ENCODE assay signal across 9 mouse cellular contexts in genomic region chr8:120462119-120462551, GRCm38 (mm10).
DNase-seq lines count a peak whose midpoint lies in the region; ATAC-seq and TF ChIP-seq lines count a peak whose summit lies in the region.
"Had no signal": no experiment of that assay in that cellular context is flagged by ENCODE, and none has a peak within 500 bp of the region (broad histone marks: within the 10 kb centered on the region; RNA-seq: fewer than 3 reads in every experiment).

No protein-coding gene starts in this region.

- 45% methylated on average over 15 of the region's 15 CpGs for WGBS in forebrain, embryonic 10.5 days
- 41% methylated on average over 15 of the region's 15 CpGs for WGBS in forebrain, postnatal 0 days
- WGBS in hindbrain, embryonic 12.5 days: 22% methylated on average over 15 of the region's 15 CpGs

- no peak for ATAC-seq in forebrain, postnatal 0 days
- ATAC-seq in G1E (ENCODE audit: extremely low read depth, insufficient number of reproducible peaks, low FRiP score, poor library complexity, severe bottlenecking): peak; percentile 67
- ATAC-seq in hindbrain, embryonic 12.5 days (ENCODE audit: low FRiP score): no peak
- no peak for ATAC-seq in monocyte, adult 5-6 weeks (replicated peaks; ENCODE audit: insufficient number of reproducible peaks, low FRiP score, low TSS enrichment, poor library complexity, severe bottlenecking)

- H3K9ac ChIP-seq in forebrain, postnatal 0 days: no peak overlapping the region
- peak overlapping the region; percentile 9 for H3K9ac ChIP-seq in hindbrain, embryonic 12.5 days

- no peak overlapping the region for H3K4me2 ChIP-seq in forebrain, postnatal 0 days (ENCODE audit: low read depth)
- no peak overlapping the region for H3K4me2 ChIP-seq in hindbrain, embryonic 12.5 days (replicated peaks)

- TF ChIP-seq CTCF in forebrain, postnatal 0 days (IDR thresholded peaks at IDR 0.05; ENCODE audit: low read depth): no peak
- TF ChIP-seq CTCF in G1E (IDR thresholded peaks at IDR 0.05; ENCODE audit: low read depth, low read length): no peak

- no peaks in the 10 kb centered on the region; the same call in 1 of the 2 replicates for H3K9me3 ChIP-seq in forebrain, embryonic 10.5 days
- H3K9me3 ChIP-seq in forebrain, postnatal 0 days (ENCODE audit: low read length): no peaks in the 10 kb centered on the region
- H3K9me3 ChIP-seq in G1E (replicated peaks): peaks cover 8% of the 10 kb centered on the region
- H3K9me3 ChIP-seq in hindbrain, embryonic 12.5 days (replicated peaks): no peaks in the 10 kb centered on the region

- peak overlapping the region; percentile 62 for H3K27ac ChIP-seq in forebrain, embryonic 10.5 days
- no peak overlapping the region for H3K27ac ChIP-seq in forebrain, postnatal 0 days (ENCODE audit: low read depth, low read length)
- H3K27ac ChIP-seq in hindbrain, embryonic 12.5 days: peak overlapping the region; percentile 72

- peaks cover 82% of the 10 kb centered on the region for H3K27me3 ChIP-seq in forebrain, embryonic 10.5 days (ENCODE audit: poor library complexity, severe bottlenecking)
- no peaks in the 10 kb centered on the region for H3K27me3 ChIP-seq in forebrain, postnatal 0 days (ENCODE audit: insufficient read depth, low read length)
- H3K27me3 ChIP-seq in G1E (ENCODE audit: insufficient read depth, low read length): peaks cover 94% of the 10 kb centered on the region
- H3K27me3 ChIP-seq in hindbrain, embryonic 12.5 days: peaks cover 4% of the 10 kb centered on the region; the same call in 1 of the 2 replicates

- peaks cover 82% of the 10 kb centered on the region for H3K4me1 ChIP-seq in forebrain, embryonic 10.5 days
- peaks cover 9% of the 10 kb centered on the region for H3K4me1 ChIP-seq in forebrain, postnatal 0 days (ENCODE audit: insufficient read depth)
- peaks cover 17% of the 10 kb centered on the region for H3K4me1 ChIP-seq in G1E (ENCODE audit: insufficient read depth, low read depth, low read length)
- peaks cover 74% of the 10 kb centered on the region for H3K4me1 ChIP-seq in hindbrain, embryonic 12.5 days

- no peak overlapping the region for H3K4me3 ChIP-seq in forebrain, embryonic 10.5 days
- H3K4me3 ChIP-seq in forebrain, postnatal 0 days (ENCODE audit: low read depth, low read length): no peak overlapping the region
- no peak overlapping the region; the same call in 1 of the 2 replicates for H3K4me3 ChIP-seq in G1E (ENCODE audit: low read depth, low read length)
- no peak overlapping the region for H3K4me3 ChIP-seq in hindbrain, embryonic 12.5 days

- DNase-seq in forebrain, embryonic 10.5 days (ENCODE audit: extremely low spot score, low spot score): no peak
- no peak for DNase-seq in forebrain, postnatal 0 days
- peak; percentile 48 for DNase-seq in G1E (ENCODE audit: low spot score)
- peak; percentile 51 for DNase-seq in lung, postnatal 36 days
- no peak for DNase-seq in spleen, postnatal 14 days (ENCODE audit: low spot score in 2 of 2)
- DNase-seq in adrenal gland, adult 8-10 months: no peak
- DNase-seq: thymus, postnatal 4 days had no signal

- no peaks in the 10 kb centered on the region for H3K36me3 ChIP-seq in forebrain, embryonic 10.5 days (replicated peaks)
- H3K36me3 ChIP-seq in forebrain, postnatal 0 days (ENCODE audit: insufficient read depth): no peaks in the 10 kb centered on the region
- H3K36me3 ChIP-seq in G1E (replicated peaks): no peaks in the 10 kb centered on the region
- H3K36me3 ChIP-seq in hindbrain, embryonic 12.5 days: no peaks in the 10 kb centered on the region

Comparison
In these comparisons a context has a peak if more than half of its experiments do, and no peak if none do; other contexts are left out.
1. DNase-seq: peak in G1E (single experiment) and lung, postnatal 36 days (single experiment); none in forebrain, embryonic 10.5 days (single experiment), forebrain, postnatal 0 days (single experiment), spleen, postnatal 14 days (0 of 2) and adrenal gland, adult 8-10 months (single experiment).